Mouse (Mus musculus) CH12.LX (cell line): ENCODE measurements around the gene Kif22. TPM values are rescaled to one million over a fixed set of nuclear protein-coding genes. Genes with fewer than 3 reads are reported as not detected.
A peak's percentile ranks its signal among the peaks of the same experiment; 100 is the strongest.

Source experiments
- DNase-seq: peaks from one replicate; pipeline ENCODE4 v3.0.0-alpha.2; 2013; ENCODE audit errors: extremely low read depth
- H3K27ac ChIP-seq: 2 replicates; pipeline ENCODE4 v1.5.1; 2012; ENCODE audit warnings: low read depth, mild to moderate bottlenecking, control low read depth, moderate library complexity; ENCODE audit not compliant: insufficient read depth
- H3K27me3 ChIP-seq: replicated peaks from 2 replicates; pipeline ENCODE3; 2012; ENCODE audit warnings: inconsistent platforms
- H3K36me3 ChIP-seq, 2 experiments: replicated peaks in 1 of 2; 2 replicates each; pipeline versions ENCODE3 to v1.6.1; 2012; ENCODE audit warnings: inconsistent platforms in 1 of 2, low read length in 1 of 2, mild to moderate bottlenecking in 1 of 2, mixed read lengths in 1 of 2, moderate library complexity in 1 of 2; ENCODE audit not compliant: control insufficient read depth in 1 of 2, insufficient read depth in 1 of 2
- H3K4me1 ChIP-seq, 2 experiments: 2 replicates each; pipeline ENCODE4 v1.6.1; 2012; ENCODE audit warnings: inconsistent platforms in 1 of 2, moderate library complexity in 1 of 2; ENCODE audit not compliant: insufficient read depth in 2 of 2, control insufficient read depth in 1 of 2
- H3K4me2 ChIP-seq: 2 replicates; pipeline ENCODE4 v1.6.1; 2012; ENCODE audit warnings: low read depth, mild to moderate bottlenecking, control low read depth; ENCODE audit not compliant: poor library complexity, insufficient read depth, severe bottlenecking
- H3K4me3 ChIP-seq, 3 experiments: fragments of 150-350 bp in 1 of 3; sonication (generic) in 1 of 3; replicated peaks in 1 of 3; 2 replicates each; pipeline versions ENCODE3 to v1.5.1; 2011 to 2012; ENCODE audit warnings: low read depth in 2 of 3, low read length in 2 of 3, mild to moderate bottlenecking in 2 of 3, moderate library complexity in 2 of 3, control low read depth in 1 of 3, improper control_type of control experiment in 1 of 3, inconsistent platforms in 1 of 3, mixed read lengths in 1 of 3; ENCODE audit not compliant: poor library complexity in 1 of 3
- H3K79me2 ChIP-seq: replicated peaks from 2 replicates; pipeline ENCODE4 v1.6.1; 2012; ENCODE audit warnings: mild to moderate bottlenecking, moderate library complexity; ENCODE audit not compliant: control insufficient read depth, poor library complexity, insufficient read depth, severe bottlenecking; ENCODE audit errors: extremely low read depth
- H3K9ac ChIP-seq: 2 replicates; pipeline ENCODE4 v1.6.1; 2012; ENCODE audit warnings: low read depth, mild to moderate bottlenecking, control low read depth, moderate library complexity; ENCODE audit not compliant: insufficient read depth
- H3K9me3 ChIP-seq: replicated peaks from 2 replicates; pipeline ENCODE3; 2012; ENCODE audit warnings: low read length, inconsistent platforms, mixed read lengths
- ELF1 ChIP-seq: IDR thresholded peaks from 2 replicates; pipeline ENCODE4 v1.6.1; 2014; ENCODE audit warnings: low read depth, mild to moderate bottlenecking, inconsistent platforms, low read length, improper control_type of control experiment
- POLR2AphosphoS2 ChIP-seq: IDR thresholded peaks from 2 replicates; pipeline ENCODE4 v1.6.1; 2011; ENCODE audit warnings: low read depth, low read length, improper control_type of control experiment
- RCOR1 ChIP-seq: conservative IDR thresholded peaks from 2 replicates; pipeline ENCODE4 v1.6.1; 2012; ENCODE audit warnings: low read depth, mild to moderate bottlenecking, inconsistent platforms, low read length, improper control_type of control experiment
- ZMIZ1 ChIP-seq: IDR thresholded peaks from 2 replicates; pipeline ENCODE4 v1.6.1; 2012; ENCODE audit warnings: low read depth, mild to moderate bottlenecking, inconsistent platforms, low read length, improper control_type of control experiment
- ZNF384 ChIP-seq: IDR thresholded peaks from 2 replicates; pipeline ENCODE4 v1.6.1; 2012; ENCODE audit warnings: low read depth, low read length, improper control_type of control experiment, inconsistent platforms
- dilution Hi-C: fragments of 300-500 bp; cut with MboI; formaldehyde crosslinking; loops from 2 replicates; pipeline ENCODE4 v1.14.3; 2020; ENCODE audit warnings: low sequenced_read_pairs; ENCODE audit not compliant: extremely low pct_unique_long_range_greater_than_20kb, extremely low pct_ligation_motif_present
- in situ Hi-C: fragments of 300-500 bp; cut with MboI; formaldehyde crosslinking; loops from 3 replicates; pipeline ENCODE4 v1.14.3; 2019; ENCODE audit warnings: low sequenced_read_pairs, low pct_ligation_motif_present, low pct_unique_long_range_greater_than_20kb, mixed read lengths
- polyA plus RNA-seq: library from polyadenylated mRNA; unstranded; fragments of >175 nt; gene quantifications from 2 replicates; pipeline ENCODE4 v1.2.1, GENCODE M21; 2012; ENCODE audit warnings: low read depth; ENCODE audit not compliant: insufficient read length
- total RNA-seq, 2 experiments: library from RNA; depleted of rRNA; stranded (reverse); fragments of 300-350 nt in 1 of 2; fragments of >200 nt in 1 of 2; gene quantifications; 2 replicates each; pipeline ENCODE4 v1.2.3; 2012 to 2014

Gene Kif22
- total and polyA plus RNA-seq, 3 experiments = 54.2 to 86.2 (median 58.1) TPM

DNA sequence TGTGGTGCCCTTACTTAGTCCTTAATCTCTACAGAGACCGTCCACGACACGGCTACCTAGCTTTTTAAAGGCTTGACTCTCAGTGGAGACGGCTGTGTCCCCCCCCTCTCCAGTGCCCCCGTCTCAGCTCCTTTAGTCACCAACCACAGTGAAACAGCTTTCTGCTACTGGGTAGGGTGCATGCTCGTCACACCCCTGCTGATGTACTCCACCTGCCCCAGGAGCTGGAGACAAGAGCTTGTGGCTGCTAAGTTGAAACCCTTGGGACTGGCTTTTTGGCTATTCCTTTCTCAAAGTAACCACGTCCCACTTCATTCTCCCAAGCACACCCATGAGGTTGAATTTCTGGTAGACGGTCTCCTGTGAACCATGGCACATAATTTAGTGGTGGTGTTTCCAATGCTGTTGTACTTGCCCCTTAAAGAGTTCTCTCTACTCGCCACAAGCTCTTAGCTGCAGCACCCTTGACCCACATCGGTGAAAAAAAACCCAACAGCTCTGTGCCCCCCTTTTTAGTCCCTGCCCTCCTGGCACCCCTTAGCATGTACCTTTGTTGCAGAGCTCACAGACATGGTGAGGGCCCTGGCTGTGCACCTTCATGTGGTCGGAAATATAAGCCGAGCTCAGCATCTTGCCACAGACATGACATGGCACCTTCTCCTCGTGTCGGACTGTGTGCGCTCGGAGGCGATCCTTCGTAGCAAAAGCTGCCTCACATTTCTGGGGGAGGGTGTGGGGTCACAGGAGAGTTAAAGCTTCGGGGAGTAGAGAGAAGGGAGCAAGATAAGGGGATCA is 18.2 kb downstream of the Kif22 start:
- Histone ChIP-seq H3K9me3 (no peaks in the 10 kb centered on the region), H3K27ac (peak overlapping the region; percentile 57; the same call in 1 of the 2 replicates), H3K4me2 (peak overlapping the region; percentile 66), H3K79me2 (peaks cover 22% of the 10 kb centered on the region), H3K4me3 (peak overlapping the region; percentile 67 to 78 (median 76)), H3K27me3 (no peaks in the 10 kb centered on the region), H3K9ac (peak overlapping the region; percentile 62), H3K4me1 (peaks cover 21 to 58% of the 10 kb centered on the region in 2 experiments), H3K36me3 (peaks cover 28 to 64% of the 10 kb centered on the region in 2 experiments)
- TF ChIP-seq ZMIZ1 (no peak), ELF1 (no peak)
- no peak for DNase-seq
- dilution Hi-C loops (no loop called here), in situ Hi-C loops (loop anchor here (5.0 kb wide), 1 partner anchor 137 kb away; no protein-coding TSS in a partner anchor)

DNA sequence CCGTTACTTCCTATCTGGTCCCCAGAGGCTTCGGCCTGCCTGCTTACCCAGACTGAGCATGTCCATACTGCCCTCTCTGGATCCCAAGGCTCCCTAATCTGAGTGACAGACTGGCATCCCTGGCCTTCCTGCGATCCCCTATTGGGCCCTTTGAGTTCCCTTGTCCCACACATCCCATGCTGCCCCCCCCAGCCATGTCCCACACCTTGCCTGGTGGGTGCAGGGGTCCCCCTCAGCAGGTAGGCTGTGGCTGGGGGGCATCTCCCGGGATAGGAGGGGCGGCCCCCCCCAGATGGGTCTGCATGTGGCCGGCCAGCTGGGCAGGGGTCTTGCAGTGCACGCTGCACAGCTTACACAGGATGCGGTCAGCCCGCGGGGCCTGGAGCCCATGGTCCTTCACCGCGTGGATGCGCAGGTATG is 19.0 kb downstream of the Kif22 start:
- no peak for DNase-seq
- H3K9me3 ChIP-seq = no peaks in the 10 kb centered on the region
- H3K27me3 ChIP-seq = no peaks in the 10 kb centered on the region
- no peak overlapping the region for H3K9ac ChIP-seq
- in situ Hi-C loops = loop anchor here (5.0 kb wide), 1 partner anchor 136 kb away; no protein-coding TSS in a partner anchor
- H3K4me3 ChIP-seq = peak overlapping the region in 2 of 3 experiments; percentile 76 to 78
- peaks cover 22 to 60% of the 10 kb centered on the region in 2 experiments for H3K4me1 ChIP-seq
- H3K27ac ChIP-seq = no peak overlapping the region
- peaks cover 22% of the 10 kb centered on the region for H3K79me2 ChIP-seq
- H3K4me2 ChIP-seq = no peak overlapping the region
- dilution Hi-C loops = no loop called here
- TF ChIP-seq RCOR1 = no peak
- peaks cover 27 to 63% of the 10 kb centered on the region in 2 experiments for H3K36me3 ChIP-seq

DNA sequence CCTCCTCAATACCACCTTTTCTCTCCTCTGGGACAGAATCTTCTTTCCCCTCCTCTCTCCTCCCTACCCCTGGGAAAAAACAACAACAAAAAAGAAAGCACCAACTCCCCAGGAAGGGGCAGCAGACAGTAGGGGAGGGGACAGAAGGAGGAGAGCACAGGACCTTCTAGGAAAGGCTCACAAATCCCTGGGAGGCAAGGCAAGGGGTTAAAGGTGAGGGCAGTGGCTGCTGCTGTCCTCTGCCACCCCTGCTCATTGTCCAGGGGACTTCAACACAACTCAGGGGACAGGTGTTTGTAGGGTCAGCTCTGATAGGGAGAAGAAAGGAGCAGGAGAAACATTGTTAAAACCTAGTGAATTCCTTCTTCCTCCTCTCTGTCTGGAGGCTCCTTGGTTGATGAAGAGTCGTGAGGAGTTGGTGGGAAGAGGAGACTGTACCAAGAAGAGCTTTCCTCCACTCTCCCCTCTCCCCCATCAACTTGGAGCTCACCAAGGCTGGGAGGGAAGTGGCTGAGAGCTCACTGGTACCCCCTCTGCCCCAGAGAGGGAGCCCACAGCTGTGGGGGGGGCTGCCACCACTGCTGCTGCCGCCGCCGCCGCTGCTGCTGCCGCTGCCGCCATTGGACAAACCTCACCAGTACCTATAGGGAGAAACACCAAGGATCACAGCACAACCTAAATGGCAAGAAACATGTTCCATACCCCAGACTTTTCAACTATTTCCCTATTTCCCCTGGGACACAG is 19.6 kb downstream of the Kif22 start:
- H3K36me3 ChIP-seq = peaks cover 21 to 60% of the 10 kb centered on the region in 2 experiments
- H3K4me2 ChIP-seq = no peak overlapping the region
- peak overlapping the region in 1 of 3 experiments; percentile 78 for H3K4me3 ChIP-seq
- peaks cover 22% of the 10 kb centered on the region for H3K79me2 ChIP-seq
- H3K27me3 ChIP-seq = no peaks in the 10 kb centered on the region
- 0 out of 2 replicates have a peak, but pooled peaks have one; percentile 32 for TF ChIP-seq POLR2AphosphoS2
- no peak for TF ChIP-seq ZNF384
- H3K4me1 ChIP-seq = peaks cover 19 to 60% of the 10 kb centered on the region in 2 experiments
- dilution Hi-C loops = no loop called here
- H3K9me3 ChIP-seq = no peaks in the 10 kb centered on the region
- DNase-seq = no peak
- in situ Hi-C loops = loop anchor here (5.0 kb wide), 1 partner anchor 135 kb away; no protein-coding TSS in a partner anchor
- no peak overlapping the region for H3K9ac ChIP-seq
- H3K27ac ChIP-seq = no peak overlapping the region
